Mouse (Mus musculus): ENCODE measurements around the gene Nub1.

Gene Nub1

DNA sequence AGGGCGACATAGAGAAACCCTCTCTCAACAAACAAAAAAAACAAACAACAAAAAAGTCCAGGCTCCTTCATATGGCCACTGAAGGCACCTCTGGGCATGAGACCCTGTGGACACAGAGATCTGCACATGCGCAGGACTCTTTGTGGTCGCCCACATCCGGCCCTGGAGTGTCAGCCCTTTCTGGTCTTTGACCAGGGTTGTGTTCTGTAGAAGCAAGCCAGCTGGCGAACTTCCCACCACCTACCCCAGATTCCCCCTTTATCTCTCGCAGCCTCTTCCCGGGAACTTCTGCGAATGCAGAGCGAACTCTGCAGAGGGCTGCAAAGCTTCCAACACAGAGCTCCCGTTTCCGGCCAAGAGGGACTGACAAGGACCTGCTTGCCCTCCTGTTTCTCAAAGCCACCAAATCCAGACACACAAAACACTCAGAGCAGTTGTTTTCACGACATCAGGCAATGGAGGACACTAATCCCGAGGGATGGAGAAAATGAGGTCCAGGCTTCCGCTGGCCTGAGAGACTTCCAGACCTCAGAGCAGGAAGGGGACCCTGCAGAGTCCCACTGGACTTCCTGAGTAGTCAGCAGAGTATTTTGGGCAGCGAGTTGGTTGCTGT lies 53.9 kb downstream of the Nub1 start:
- ATAC-seq (ENCODE audit: low TSS enrichment), result no peak

DNA sequence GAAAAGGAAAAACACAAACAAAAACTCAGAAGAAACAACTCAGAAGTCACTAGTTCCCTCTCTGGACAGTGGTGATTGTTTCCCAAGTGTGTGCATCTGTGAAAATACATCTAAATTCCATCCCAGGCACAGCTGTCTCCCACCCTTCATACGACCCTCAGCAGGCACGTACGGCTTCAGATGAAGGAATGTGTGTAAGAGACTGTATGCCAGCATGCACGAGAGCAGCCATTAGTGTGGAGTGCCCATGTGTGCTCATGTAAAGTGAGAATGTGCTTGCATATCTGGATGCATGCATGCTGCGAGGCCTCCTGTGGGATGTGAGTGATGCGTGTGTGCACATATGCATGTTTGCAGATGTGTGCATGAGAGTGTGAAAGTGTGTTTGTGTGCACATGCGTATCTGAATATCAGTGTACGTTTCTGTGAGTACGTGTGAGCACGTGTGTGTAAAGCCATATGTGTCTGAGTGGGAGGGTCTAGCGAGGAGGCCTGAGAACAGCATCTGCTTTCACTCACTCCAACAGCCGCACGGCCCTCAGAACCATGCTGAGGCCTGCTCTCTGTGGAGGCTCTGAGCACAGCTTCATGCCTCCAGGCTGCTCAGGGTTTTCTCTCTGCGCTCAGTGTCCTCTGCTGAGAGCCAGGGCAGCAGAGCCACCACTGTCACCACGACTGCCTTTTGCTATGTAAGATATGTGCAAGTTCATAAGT lies 56.0 kb downstream of the Nub1 start:
- ATAC-seq (ENCODE audit: low TSS enrichment), result peak; percentile 34; the same call in 1 of the 2 replicates

DNA sequence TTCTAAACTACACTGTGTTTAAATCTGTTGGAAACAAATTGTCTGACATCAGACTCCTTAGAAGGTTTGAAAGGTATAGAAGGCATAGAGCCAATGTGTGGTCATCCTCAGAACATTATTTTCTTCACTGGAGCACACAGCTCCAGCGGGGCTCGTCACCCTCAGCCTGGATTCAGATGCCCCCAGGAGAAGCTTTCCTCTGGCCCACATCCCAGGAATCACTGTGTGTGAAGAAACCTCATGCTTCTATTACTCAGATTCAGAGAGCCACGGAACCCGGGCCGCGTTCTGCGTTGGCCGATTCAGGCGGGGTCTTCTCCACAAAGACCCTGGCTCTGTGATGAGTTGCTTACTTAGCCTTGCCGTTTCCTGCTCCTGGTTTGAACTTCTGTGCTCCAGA lies 58.6 kb downstream of the Nub1 start:
- no peak for ATAC-seq (ENCODE audit: low TSS enrichment)

DNA sequence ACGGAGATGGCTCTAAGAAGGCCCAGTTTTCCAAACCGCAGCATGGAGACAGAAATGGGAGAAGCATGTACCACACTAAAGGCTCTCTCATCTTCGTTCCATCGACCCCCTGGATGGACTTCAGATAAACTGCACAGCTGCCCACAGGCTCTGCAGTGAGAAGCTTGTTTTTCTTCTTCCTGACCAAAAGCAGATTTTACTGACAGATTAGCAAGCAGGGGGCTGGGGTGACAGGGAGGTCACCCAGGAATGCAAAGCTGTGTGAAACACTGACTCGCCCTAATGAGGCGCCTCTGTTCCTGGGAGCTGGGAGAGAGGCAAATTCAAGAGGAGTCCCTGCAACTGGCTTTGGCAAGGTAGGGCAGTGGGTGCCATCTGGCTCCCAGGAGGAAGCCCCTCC lies 62.2 kb downstream of the Nub1 start:
- ATAC-seq (ENCODE audit: low TSS enrichment), result no peak

DNA sequence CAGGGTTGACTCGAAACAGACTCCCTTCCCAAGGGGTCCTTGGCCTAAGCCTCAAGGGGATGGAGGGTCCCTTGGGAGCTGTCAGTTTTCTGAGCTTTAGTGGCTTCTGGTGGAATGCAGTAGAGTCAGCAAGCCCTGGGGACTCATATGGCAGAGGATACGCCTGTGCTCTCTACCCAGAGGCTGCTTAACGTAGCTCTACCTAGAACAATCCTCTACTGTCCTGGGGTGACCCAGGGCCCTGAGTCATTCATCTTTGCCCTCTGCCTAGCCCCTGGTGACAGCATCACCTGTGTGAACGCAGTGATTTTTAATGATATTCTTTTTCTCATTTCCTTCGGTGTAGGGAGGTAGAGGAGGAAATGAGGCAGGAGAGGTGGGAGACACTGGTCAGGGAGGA lies 64.4 kb downstream of the Nub1 start:
- ATAC-seq (ENCODE audit: low TSS enrichment), result no peak

DNA sequence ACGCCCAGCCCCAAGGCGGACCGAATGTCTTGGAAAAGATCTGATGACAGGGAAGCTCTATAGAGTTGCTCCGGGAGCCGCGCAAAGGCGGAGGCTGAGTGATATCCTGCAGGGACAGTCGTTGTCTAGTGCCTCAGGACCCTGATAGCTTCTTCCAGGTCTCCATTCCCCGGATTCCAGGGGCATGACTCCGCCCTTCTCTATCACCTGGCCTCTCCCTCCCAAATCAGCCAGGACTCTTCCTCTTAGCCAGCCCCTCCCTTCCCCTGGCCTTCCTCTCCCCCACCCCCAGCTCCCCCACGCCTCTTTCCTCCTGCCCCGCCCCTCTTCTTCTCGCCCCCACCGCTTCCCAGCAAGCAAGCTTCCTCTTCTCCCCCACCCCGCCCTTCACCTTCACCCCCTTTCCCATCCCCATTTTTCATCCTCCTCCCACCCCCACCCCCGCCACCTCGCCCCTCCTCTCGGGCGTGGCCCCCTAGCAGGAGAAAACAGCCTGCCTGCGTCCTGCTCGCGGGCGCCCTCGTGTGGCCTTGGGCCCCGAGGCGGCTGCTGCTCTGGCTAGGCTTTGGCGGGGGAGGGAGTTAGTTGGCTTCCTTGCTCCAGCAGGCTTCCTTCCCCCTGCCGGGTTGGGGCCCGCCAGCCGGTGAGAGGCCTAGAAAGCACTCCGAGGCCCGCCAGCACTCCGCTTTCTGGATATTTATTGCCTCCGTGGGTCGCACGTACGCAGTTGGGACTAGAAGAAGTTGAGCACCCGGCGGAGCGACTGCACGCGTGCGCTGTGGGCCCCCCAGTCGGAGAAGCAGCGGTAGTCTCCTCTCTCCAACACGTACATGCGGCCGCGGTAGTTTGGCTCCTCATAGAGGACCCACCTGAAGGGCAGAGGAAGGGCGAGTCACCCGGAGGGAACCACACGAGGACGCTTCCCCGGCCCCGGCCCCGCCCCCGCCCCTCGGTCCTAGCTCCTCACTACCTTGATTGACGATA lies 65.3 kb downstream of the Nub1 start:
- peak; percentile 86 for ATAC-seq (ENCODE audit: low TSS enrichment)

DNA sequence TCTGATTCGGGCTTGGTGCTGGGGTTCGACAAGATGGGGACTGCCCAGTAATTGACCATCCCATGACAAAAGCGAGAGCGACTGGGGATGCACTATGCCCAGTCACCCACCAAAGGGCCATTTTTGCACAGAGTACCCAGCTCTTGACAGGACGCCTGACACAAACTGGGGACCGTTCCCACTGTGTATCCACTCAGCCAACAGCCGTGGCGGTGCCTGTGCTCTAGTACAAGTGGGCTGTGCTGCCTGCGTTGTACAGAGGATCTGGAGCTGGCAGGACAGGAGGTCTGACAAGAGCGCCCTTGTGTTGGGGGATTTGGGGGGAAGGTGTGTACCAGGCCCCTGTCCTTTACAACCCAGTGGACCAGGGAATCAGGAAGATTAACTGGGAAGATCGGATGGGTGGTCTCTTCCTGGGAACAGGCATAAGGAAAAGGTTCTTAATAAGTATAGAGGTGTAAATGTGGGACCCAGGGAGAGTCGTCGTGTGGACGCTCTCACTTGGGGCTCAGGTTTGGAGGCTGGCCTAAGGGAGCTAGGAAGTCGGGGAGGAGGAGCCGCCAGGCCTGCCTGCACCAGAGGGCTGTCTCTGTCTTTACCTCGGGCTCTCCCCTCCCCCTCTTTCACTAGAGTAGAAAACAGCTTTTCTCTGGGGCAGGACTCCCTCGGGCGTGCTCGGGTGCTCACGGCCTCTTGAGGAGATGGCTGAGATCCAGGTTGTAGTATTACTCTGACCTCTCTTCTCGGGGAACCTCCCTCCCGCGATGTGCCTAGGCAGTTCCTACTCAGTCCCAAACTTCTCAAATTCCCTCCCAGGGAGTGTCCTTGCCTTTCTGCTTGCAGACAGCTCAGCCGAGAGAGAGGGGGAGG lies 66.2 kb downstream of the Nub1 start:
- peak; percentile 56 for ATAC-seq (ENCODE audit: low TSS enrichment)

DNA sequence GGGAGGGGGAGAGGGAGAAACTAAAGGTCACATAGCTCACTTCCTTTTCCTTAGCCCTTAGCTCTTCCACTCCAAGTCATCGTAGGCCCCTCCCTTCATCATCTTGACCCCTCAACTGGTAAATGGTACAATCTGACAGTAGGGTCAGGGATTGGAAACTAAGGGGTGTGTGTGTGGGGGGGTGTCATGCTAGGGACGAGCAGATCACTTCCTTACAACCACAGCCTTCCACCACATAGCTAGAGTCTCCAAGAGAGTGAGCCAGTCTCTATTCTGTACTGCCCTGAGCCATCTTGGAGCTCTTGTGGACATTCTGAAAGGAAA lies 66.8 kb downstream of the Nub1 start:
- ATAC-seq (ENCODE audit: low TSS enrichment), result no peak

DNA sequence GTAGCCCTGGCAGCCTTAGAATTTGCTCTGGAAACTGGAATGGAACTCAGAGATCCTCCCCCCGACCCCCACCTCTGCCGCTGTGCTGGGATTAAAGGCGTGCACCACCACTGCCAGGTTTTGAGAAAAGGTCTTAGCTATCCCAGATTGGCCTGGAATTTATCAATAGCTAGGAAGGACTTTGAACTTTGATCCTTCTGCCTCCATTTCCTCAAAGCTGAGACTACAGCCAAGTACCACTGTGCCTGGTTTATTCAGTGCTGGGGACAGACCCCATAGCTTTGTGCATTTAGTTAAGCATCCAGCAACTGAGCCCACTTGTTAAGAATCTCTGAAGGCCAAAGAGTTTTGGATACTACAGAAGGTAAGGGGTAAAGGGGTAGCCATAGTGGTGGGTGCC lies 71.6 kb downstream of the Nub1 start:
- no peak for ATAC-seq (ENCODE audit: low TSS enrichment)

DNA sequence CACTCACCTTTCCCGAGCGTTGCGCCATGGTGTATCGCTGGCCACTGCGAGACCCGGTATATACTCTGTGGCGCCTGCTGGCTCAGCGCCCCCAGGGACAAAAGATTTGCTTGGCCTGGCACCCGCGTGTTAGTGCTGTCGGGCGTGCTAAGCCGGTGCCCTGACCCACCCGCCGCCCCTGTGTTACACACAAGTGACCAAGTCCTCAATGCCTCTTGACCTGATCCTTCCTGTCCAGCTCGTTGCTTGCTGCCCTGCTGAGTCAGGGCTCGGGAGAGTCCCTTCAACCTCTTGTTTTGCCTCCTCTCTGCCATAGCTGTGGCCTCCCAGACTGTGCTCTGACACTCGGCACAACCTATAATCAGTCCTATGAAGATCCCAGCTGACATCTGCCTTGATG lies 72.5 kb downstream of the Nub1 start, which contains the start of gene Crygn:
TSS of gene Crygn (minus strand) at position 193 of the 400 bp plus-strand sequence.
- ATAC-seq (ENCODE audit: low TSS enrichment), result no peak
